Comparison of ENCODE assay signal across 29 mouse cellular contexts in genomic region chr1:193380877-193381276, GRCm38 (mm10). TPM values are rescaled to one million over a fixed set of nuclear protein-coding genes. Genes with fewer than 3 reads are reported as not detected.
"Had no signal": no experiment of that assay in that cellular context is flagged by ENCODE, and none has a peak within 500 bp of the region (broad histone marks: within the 10 kb centered on the region; RNA-seq: fewer than 3 reads in every experiment).

No protein-coding gene starts in this region.

- H3K4me3 ChIP-seq: heart, adult 2 months; heart, embryonic 13.5 days; heart, embryonic 15.5 days; hindbrain, embryonic 13.5 days; hindbrain, embryonic 15.5 days; kidney, embryonic 15.5 days; limb, embryonic 13.5 days; limb, embryonic 15.5 days; liver, embryonic 13.5 days; liver, embryonic 15.5 days had no signal

- H3K36me3 ChIP-seq: heart, embryonic 13.5 days; heart, embryonic 15.5 days; hindbrain, embryonic 13.5 days; hindbrain, embryonic 15.5 days; kidney, embryonic 15.5 days; limb, embryonic 13.5 days; limb, embryonic 15.5 days; liver, embryonic 13.5 days; liver, embryonic 15.5 days had no signal

- H3K9ac ChIP-seq: heart, embryonic 15.5 days; hindbrain, embryonic 13.5 days; hindbrain, embryonic 15.5 days; kidney, embryonic 15.5 days; limb, embryonic 13.5 days; limb, embryonic 15.5 days; liver, embryonic 13.5 days; liver, embryonic 15.5 days had no signal

- H3K27ac ChIP-seq: heart, adult 2 months; heart, embryonic 15.5 days; hindbrain, embryonic 13.5 days; hindbrain, embryonic 15.5 days; hindbrain, postnatal 0 days; kidney, embryonic 15.5 days; kidney, postnatal 0 days; liver, embryonic 13.5 days; liver, embryonic 15.5 days had no signal

- H3K9me3 ChIP-seq: heart, embryonic 13.5 days; heart, embryonic 15.5 days; hindbrain, embryonic 13.5 days; hindbrain, embryonic 15.5 days; kidney, embryonic 15.5 days; limb, embryonic 13.5 days; limb, embryonic 15.5 days; liver, embryonic 13.5 days; liver, embryonic 15.5 days had no signal

- ATAC-seq: hindbrain, postnatal 0 days; intestine, embryonic 16.5 days had no signal

- H3K4me2 ChIP-seq: heart, embryonic 11.5 days; heart, embryonic 15.5 days; hindbrain, embryonic 13.5 days; hindbrain, embryonic 15.5 days; kidney, embryonic 15.5 days; limb, embryonic 15.5 days; liver, embryonic 13.5 days; liver, embryonic 15.5 days had no signal

- H3K27me3 ChIP-seq: heart, embryonic 13.5 days; heart, embryonic 15.5 days; hindbrain, embryonic 13.5 days; hindbrain, embryonic 15.5 days; kidney, embryonic 15.5 days; limb, embryonic 13.5 days; limb, embryonic 15.5 days; liver, embryonic 13.5 days had no signal

- DNase-seq: gastrocnemius, postnatal 14 days; gastrocnemius, postnatal 36 days; heart, adult 11 months; heart, adult 2 months; heart, postnatal 14 days; heart, postnatal 36 days; kidney, adult 11 months; kidney, adult 2 months; kidney, adult 9 months; kidney, postnatal 14 days; kidney, postnatal 36 days; layer of hippocampus, adult 9-11 months; layer of hippocampus, postnatal 36 days; left cerebral cortex, postnatal 4 days; liver, embryonic 13.5 days had no signal

RNA-seq across cellular contexts. Expression of gene Camk1g, which starts 10.8 kb away (rescaled TPM):
- total RNA-seq: hematopoietic stem cell, adult 5-6 weeks; liver, adult 2 months had no signal
- polyA plus RNA-seq: liver, adult 2 months had no signal
